9 mouse cellular contexts compared by ENCODE assay signal in the genomic region with DNA sequence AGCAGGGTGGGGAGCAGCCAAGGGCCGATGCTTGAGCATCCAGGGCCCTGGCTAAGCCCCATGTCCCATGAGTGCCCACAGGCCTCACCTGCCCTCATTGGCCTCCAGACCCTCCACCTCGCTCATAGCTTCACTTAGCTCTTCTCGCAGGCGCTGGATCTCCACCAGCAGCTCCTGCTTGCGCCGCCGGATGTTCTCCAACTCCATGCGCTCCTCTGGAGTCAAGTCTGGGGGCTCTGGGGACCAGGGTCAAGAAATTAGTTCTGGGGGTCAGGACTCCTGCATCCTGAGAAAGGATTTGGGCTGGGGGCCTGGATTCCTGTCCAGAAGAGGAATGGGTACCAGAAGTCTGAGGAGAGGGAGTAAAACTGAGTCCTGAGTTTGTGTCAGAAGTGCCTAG. TPM values are rescaled to one million over a fixed set of nuclear protein-coding genes. Genes with fewer than 3 reads are reported as not detected.
A peak's percentile ranks its signal among the peaks of the same experiment; 100 is the strongest.
DNase-seq lines count a peak whose midpoint lies in the region; ATAC-seq and TF ChIP-seq lines count a peak whose summit lies in the region.
"Had no signal": no experiment of that assay in that cellular context is flagged by ENCODE, and none has a peak within 500 bp of the region (broad histone marks: within the 10 kb centered on the region; RNA-seq: fewer than 3 reads in every experiment).

No protein-coding gene starts in this region.

- ATAC-seq in heart, embryonic 11.5 days (replicated peaks; ENCODE audit: insufficient number of reproducible peaks, low FRiP score, low TSS enrichment) = no peak
- ATAC-seq in G1E (ENCODE audit: extremely low read depth, insufficient number of reproducible peaks, low FRiP score, poor library complexity, severe bottlenecking) = no peak
- no peak for ATAC-seq in hindbrain, embryonic 11.5 days (ENCODE audit: low FRiP score)

- intact Hi-C loops in heart, postnatal 14 days (cut with DNase I) = loop anchor here (5.0 kb wide), 1 partner anchor 109 kb away; a partner anchor contains a TSS
- intact Hi-C loops in left cerebral cortex, postnatal 25 days (cut with DNase I) = no loop called here

- H3K4me3 ChIP-seq in heart, embryonic 11.5 days (ENCODE audit: low read depth, low read length) = peak overlapping the region; percentile 94
- peak overlapping the region; percentile 83; the same call in 1 of the 2 replicates for H3K4me3 ChIP-seq in G1E (ENCODE audit: low read depth, low read length)
- peak overlapping the region; percentile 97 for H3K4me3 ChIP-seq in hindbrain, embryonic 11.5 days (ENCODE audit: low read depth, low read length)
- peak overlapping the region; percentile 85 for H3K4me3 ChIP-seq in midbrain, embryonic 10.5 days

- H3K4me2 ChIP-seq in heart, embryonic 11.5 days = peak overlapping the region; percentile 78
- H3K4me2 ChIP-seq in hindbrain, embryonic 11.5 days (replicated peaks; ENCODE audit: low read depth, low read length) = peak overlapping the region; percentile 76

- H3K4me1 ChIP-seq in heart, embryonic 11.5 days (ENCODE audit: control insufficient read depth, insufficient read depth, low read length) = peaks cover 20% of the 10 kb centered on the region
- H3K4me1 ChIP-seq in G1E (ENCODE audit: insufficient read depth, low read depth, low read length) = peaks cover 40% of the 10 kb centered on the region
- H3K4me1 ChIP-seq in hindbrain, embryonic 11.5 days (replicated peaks; ENCODE audit: control insufficient read depth, insufficient read depth, low read length) = peaks cover 19% of the 10 kb centered on the region
- H3K4me1 ChIP-seq in midbrain, embryonic 10.5 days = peaks cover 40% of the 10 kb centered on the region

- peak overlapping the region; percentile 100 for H3K9ac ChIP-seq in heart, embryonic 11.5 days (ENCODE audit: low read depth, low read length)
- peak overlapping the region; percentile 100 for H3K9ac ChIP-seq in hindbrain, embryonic 11.5 days (ENCODE audit: low read depth, low read length)

- no peak for DNase-seq in heart, postnatal 14 days
- DNase-seq in G1E (ENCODE audit: low spot score) = no peak
- DNase-seq in hindbrain, embryonic 11.5 days (ENCODE audit: low spot score) = no peak
- no peak for DNase-seq in midbrain, embryonic 10.5 days (ENCODE audit: low spot score)
- no peak for DNase-seq in spleen, postnatal 36 days (ENCODE audit: low spot score in 2 of 2)
- DNase-seq in left cerebral cortex, adult 18-20 months (ENCODE audit: low spot score in 2 of 2) = no peak
- no peak for DNase-seq in left cerebral cortex, postnatal 25 days (ENCODE audit: low spot score in 2 of 2)
- DNase-seq: layer of hippocampus, postnatal 36 days had no signal

- H3K9me3 ChIP-seq in heart, embryonic 11.5 days (replicated peaks; ENCODE audit: control insufficient read depth, low read length) = no peaks in the 10 kb centered on the region
- no peaks in the 10 kb centered on the region for H3K9me3 ChIP-seq in G1E (replicated peaks)
- no peaks in the 10 kb centered on the region for H3K9me3 ChIP-seq in hindbrain, embryonic 11.5 days (ENCODE audit: control insufficient read depth, low read length)
- no peaks in the 10 kb centered on the region for H3K9me3 ChIP-seq in midbrain, embryonic 10.5 days (replicated peaks)

- peaks cover 45% of the 10 kb centered on the region for H3K36me3 ChIP-seq in heart, embryonic 11.5 days (ENCODE audit: control insufficient read depth, insufficient read depth, low read length)
- peaks cover 62% of the 10 kb centered on the region for H3K36me3 ChIP-seq in G1E (replicated peaks)
- H3K36me3 ChIP-seq in hindbrain, embryonic 11.5 days (ENCODE audit: control insufficient read depth, insufficient read depth, low read length) = peaks cover 36% of the 10 kb centered on the region
- peaks cover 51% of the 10 kb centered on the region for H3K36me3 ChIP-seq in midbrain, embryonic 10.5 days

- H3K27me3 ChIP-seq in heart, embryonic 11.5 days (ENCODE audit: control insufficient read depth, insufficient read depth, low read length) = no peaks in the 10 kb centered on the region
- H3K27me3 ChIP-seq in G1E (ENCODE audit: insufficient read depth, low read length) = no peaks in the 10 kb centered on the region
- H3K27me3 ChIP-seq in hindbrain, embryonic 11.5 days (ENCODE audit: control insufficient read depth, insufficient read depth, low read length) = no peaks in the 10 kb centered on the region
- no peaks in the 10 kb centered on the region for H3K27me3 ChIP-seq in midbrain, embryonic 10.5 days (ENCODE audit: low read depth, poor library complexity, severe bottlenecking)

- H3K27ac ChIP-seq in heart, embryonic 11.5 days (ENCODE audit: low read depth, low read length) = no peak overlapping the region
- no peak overlapping the region for H3K27ac ChIP-seq in hindbrain, embryonic 11.5 days (ENCODE audit: low read depth, low read length)
- H3K27ac ChIP-seq in midbrain, embryonic 10.5 days (replicated peaks) = peak overlapping the region; percentile 100

- no peak for TF ChIP-seq CTCF in G1E (IDR thresholded peaks at IDR 0.05; ENCODE audit: low read depth, low read length)

- WGBS in heart, embryonic 11.5 days (ENCODE audit: insufficient replicate concordance) = 86% methylated on average over 8 of the region's 8 CpGs
- 93% methylated on average over 8 of the region's 8 CpGs for WGBS in hindbrain, embryonic 11.5 days
- WGBS in midbrain, embryonic 10.5 days = 92% methylated on average over 8 of the region's 8 CpGs

RNA-seq across cellular contexts. Expression of a gene that starts 1.5 kb away (rescaled TPM):
- polyA plus RNA-seq in heart, embryonic 11.5 days (2014; fragmentation: Nextera tagmentation; extraction: Ambion mirVana) = 89.7 and 104 TPM in 2 replicates
- 10 to 100 TPM; 73.9 to 77.1 TPM for total RNA-seq in heart, postnatal 14 days (2021)
- total RNA-seq in G1E (2014; fragmentation: Nextera tagmentation) (14.5 and 18.5 TPM in 2 replicates), G1E (2017) (40.9 and 47.6 TPM in 2 replicates)
- polyA plus RNA-seq in G1E (2012) = 85.5 and 121 TPM in 2 replicates
- 211 and 248 TPM in 2 replicates for polyA plus RNA-seq in hindbrain, embryonic 11.5 days (2014; fragmentation: Nextera tagmentation; extraction: Ambion mirVana)
- 153 and 183 TPM in 2 replicates for polyA plus RNA-seq in midbrain, embryonic 10.5 days (2016; fragmentation: Nextera tagmentation; extraction: Ambion mirVana)
- 100 to 1,000 TPM; 191 to 210 TPM for total RNA-seq in left cerebral cortex, adult 18-20 months (2021)
- 100 to 1,000 TPM; 204 to 210 TPM for total RNA-seq in left cerebral cortex, postnatal 25 days (2021)

RNA-seq across cellular contexts. Expression of a gene that starts 11.7 kb away (rescaled TPM):
- polyA plus RNA-seq in heart, embryonic 11.5 days (2014; fragmentation: Nextera tagmentation; extraction: Ambion mirVana) = 0.39 and 1.0 TPM in 2 replicates
- total RNA-seq in heart, postnatal 14 days (2021) = under 1 TPM; 0.74 to 1.00 TPM
- 0.30 TPM in 1 of 2 replicates, not detected in the other for total RNA-seq in G1E (2014; fragmentation: Nextera tagmentation)
- 0.23 and 0.33 TPM in 2 replicates for total RNA-seq in G1E (2017)
- 0.39 and 0.57 TPM in 2 replicates for polyA plus RNA-seq in G1E (2012)
- polyA plus RNA-seq in hindbrain, embryonic 11.5 days (2014; fragmentation: Nextera tagmentation; extraction: Ambion mirVana) = 0.48 and 0.57 TPM in 2 replicates
- polyA plus RNA-seq in midbrain, embryonic 10.5 days (2016; fragmentation: Nextera tagmentation; extraction: Ambion mirVana) = 0.65 and 0.72 TPM in 2 replicates
- 1 to 10 TPM; 2.2 to 2.6 TPM for total RNA-seq in left cerebral cortex, adult 18-20 months (2021)
- total RNA-seq in left cerebral cortex, postnatal 25 days (2021) = 1 to 10 TPM; 2.6 to 2.7 TPM

RNA-seq across cellular contexts. Expression of a gene that starts 17.8 kb away (rescaled TPM):
- polyA plus RNA-seq in heart, embryonic 11.5 days (2014; fragmentation: Nextera tagmentation; extraction: Ambion mirVana) = 48.7 and 49.8 TPM in 2 replicates
- total RNA-seq in heart, postnatal 14 days (2021) = 10 to 100 TPM in 1 of 2 experiments, 1 to 10 TPM in 1; 8.6 to 12.5 TPM
- 10.2 and 16.9 TPM in 2 replicates for total RNA-seq in G1E (2014; fragmentation: Nextera tagmentation)
- 20.6 and 21.9 TPM in 2 replicates for total RNA-seq in G1E (2017)
- 62.9 and 72.8 TPM in 2 replicates for polyA plus RNA-seq in G1E (2012)
- 56.7 and 66.0 TPM in 2 replicates for polyA plus RNA-seq in hindbrain, embryonic 11.5 days (2014; fragmentation: Nextera tagmentation; extraction: Ambion mirVana)
- polyA plus RNA-seq in midbrain, embryonic 10.5 days (2016; fragmentation: Nextera tagmentation; extraction: Ambion mirVana) = 95.8 and 119 TPM in 2 replicates
- total RNA-seq in left cerebral cortex, adult 18-20 months (2021) = 10 to 100 TPM; 20.1 to 23.2 TPM
- total RNA-seq in left cerebral cortex, postnatal 25 days (2021) = 10 to 100 TPM; 21.0 to 23.2 TPM

RNA-seq across cellular contexts. Expression of a gene that starts 28.5 kb away (rescaled TPM):
- 0.27 and 0.33 TPM in 2 replicates for polyA plus RNA-seq in heart, embryonic 11.5 days (2014; fragmentation: Nextera tagmentation; extraction: Ambion mirVana)
- not detected for total RNA-seq in heart, postnatal 14 days (2021)
- total RNA-seq in G1E (2014; fragmentation: Nextera tagmentation) (not detected in 2 replicates), G1E (2017) (0.05 and 0.35 TPM in 2 replicates)
- polyA plus RNA-seq in G1E (2012) = not detected in 2 replicates
- 1.4 and 1.9 TPM in 2 replicates for polyA plus RNA-seq in hindbrain, embryonic 11.5 days (2014; fragmentation: Nextera tagmentation; extraction: Ambion mirVana)
- 1.1 and 1.5 TPM in 2 replicates for polyA plus RNA-seq in midbrain, embryonic 10.5 days (2016; fragmentation: Nextera tagmentation; extraction: Ambion mirVana)
- 10 to 100 TPM; 11.3 to 13.7 TPM for total RNA-seq in left cerebral cortex, adult 18-20 months (2021)
- 10 to 100 TPM in 1 of 2 experiments, 1 to 10 TPM in 1; 8.6 to 12.4 TPM for total RNA-seq in left cerebral cortex, postnatal 25 days (2021)

RNA-seq across cellular contexts. Expression of a gene that starts 29.4 kb away (rescaled TPM):
- polyA plus RNA-seq in heart, embryonic 11.5 days (2014; fragmentation: Nextera tagmentation; extraction: Ambion mirVana) = 0.41 and 1.1 TPM in 2 replicates
- total RNA-seq in heart, postnatal 14 days (2021) = under 1 TPM in 1 of 2 experiments, not detected in 1; 0.12 TPM
- 1.1 TPM in 1 of 2 replicates, not detected in the other for total RNA-seq in G1E (2014; fragmentation: Nextera tagmentation)
- total RNA-seq in G1E (2017) = not detected in 2 replicates
- 0.03 TPM in 2 replicates for polyA plus RNA-seq in G1E (2012)
- 6.3 and 9.1 TPM in 2 replicates for polyA plus RNA-seq in hindbrain, embryonic 11.5 days (2014; fragmentation: Nextera tagmentation; extraction: Ambion mirVana)
- 2.3 and 3.3 TPM in 2 replicates for polyA plus RNA-seq in midbrain, embryonic 10.5 days (2016; fragmentation: Nextera tagmentation; extraction: Ambion mirVana)
- 100 to 1,000 TPM; 229 to 237 TPM for total RNA-seq in left cerebral cortex, adult 18-20 months (2021)
- 100 to 1,000 TPM; 220 to 235 TPM for total RNA-seq in left cerebral cortex, postnatal 25 days (2021)
